Mouse (Mus musculus): ENCODE data around the gene Efemp2.

DNA sequence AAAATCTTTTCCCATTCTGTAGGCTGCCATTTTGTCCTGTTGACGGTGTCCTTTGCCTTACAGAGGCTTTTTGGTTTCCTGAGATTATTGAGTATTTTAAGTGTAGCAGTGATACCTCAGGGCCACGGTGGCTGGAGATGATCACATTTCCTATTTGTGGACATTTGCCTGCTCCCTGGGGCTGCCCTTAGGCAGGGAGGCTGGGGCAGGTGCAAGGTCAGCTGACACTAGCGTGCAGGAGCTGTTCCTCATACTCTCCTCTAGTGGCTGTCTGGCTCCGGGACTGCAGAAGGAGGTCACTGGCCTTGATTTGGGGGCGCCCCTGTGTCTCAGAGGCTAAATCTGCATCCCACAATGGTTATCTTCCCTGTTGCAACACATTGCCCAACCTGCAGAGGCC is 51.5 kb downstream of the Efemp2 start:
- TF ChIP-seq MAX (IDR thresholded peaks at IDR 0.05; ENCODE audit: low read depth): no peak
- peak in 1 of 3 experiments; percentile 44 for TF ChIP-seq MYOG (IDR thresholded peaks at IDR 0.05; ENCODE audit: control insufficient read depth in 1 of 3, insufficient read depth in 1 of 3, insufficient read length in 2 of 3, low read depth in 2 of 3)
- no peak for TF ChIP-seq POLR2A (IDR thresholded peaks at IDR 0.05; ENCODE audit: insufficient read length, low read depth)
- TF ChIP-seq E2F4 (IDR thresholded peaks at IDR 0.05; ENCODE audit: insufficient read depth): no peak
- TF ChIP-seq CEBPB (IDR thresholded peaks at IDR 0.05; ENCODE audit: insufficient read depth, poor library complexity, severe bottlenecking): no peak
- no peak for TF ChIP-seq USF1 (IDR thresholded peaks at IDR 0.05; ENCODE audit: low read depth)
- TF ChIP-seq POLR2AphosphoS2 (IDR thresholded peaks at IDR 0.05; ENCODE audit: insufficient read length, low read depth): no peak
- TF ChIP-seq MYOD1 (IDR thresholded peaks at IDR 0.05; ENCODE audit: control insufficient read depth in 1 of 3, insufficient read length in 2 of 3, low read depth in 2 of 3): peak in 1 of 3 experiments; percentile 53
- TF ChIP-seq TCF3 (IDR thresholded peaks at IDR 0.05; ENCODE audit: insufficient read length, low read depth): no peak
- TF ChIP-seq TCF12 (IDR thresholded peaks at IDR 0.05; ENCODE audit: insufficient read depth, poor library complexity, severe bottlenecking): no peak
- TF ChIP-seq REST (IDR thresholded peaks at IDR 0.05; ENCODE audit: insufficient read depth, insufficient read length): no peak
- no peak for TF ChIP-seq SRF (IDR thresholded peaks at IDR 0.05; ENCODE audit: control insufficient read depth, insufficient read length, low read depth)

Measured in myocyte (in vitro differentiated cells).